Mouse (Mus musculus) spleen, adult 18-20 months (tissue): Measurements from ENCODE around the gene Morc2a.

ENCODE experiments used
- DNase-seq, 2 experiments: peaks; one replicate each; pipeline ENCODE4 v3.0.0; 2022; ENCODE audit warnings: mixed read lengths in 2 of 2

Gene Morc2a

GRCm38 (mm10) chr11:3738778-3739177 lies 89.8 kb downstream of the Morc2a start:
- no peak for DNase-seq
